Mouse (Mus musculus): ENCODE results near the gene Kiss1. TPM values are rescaled to one million over a fixed set of nuclear protein-coding genes. Genes with fewer than 3 reads are reported as not detected.

Kiss1 gene
- polyA plus RNA-seq, 3 experiments from 2014 or later: not detected

GRCm38 (mm10) chr1:133363276-133364021 lies 41.8 kb downstream of the Kiss1 start, which contains the start of gene Etnk2:
Gene Etnk2 (plus strand): TSS chr1:133363572.
- no peak for ATAC-seq

- ATAC-seq: no peak
These were observed 42.5 kb downstream of the Kiss1 start for GRCm38 (mm10) chr1:133364022-133364630.

DNA sequence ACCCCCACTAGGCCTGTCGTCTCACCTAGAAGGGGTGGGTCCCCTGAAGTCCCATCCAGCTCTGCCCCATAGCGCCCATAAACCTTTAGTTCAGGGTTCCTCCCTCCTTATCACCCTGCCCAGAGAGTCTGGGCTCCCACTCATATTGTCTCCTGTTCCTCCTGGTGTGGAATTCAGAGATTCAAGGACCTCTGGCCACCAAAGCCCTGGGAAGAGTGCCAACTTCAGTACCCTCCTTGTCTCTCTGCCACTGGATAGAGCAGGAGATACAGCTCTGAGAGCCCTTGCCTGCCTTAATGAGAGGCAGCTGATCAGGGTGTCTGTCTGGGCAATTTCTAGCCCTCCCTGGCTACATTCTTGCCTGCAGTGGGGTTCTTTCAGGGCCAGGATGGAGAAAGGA lies 43.2 kb downstream of the Kiss1 start:
- no peak for ATAC-seq

DNA sequence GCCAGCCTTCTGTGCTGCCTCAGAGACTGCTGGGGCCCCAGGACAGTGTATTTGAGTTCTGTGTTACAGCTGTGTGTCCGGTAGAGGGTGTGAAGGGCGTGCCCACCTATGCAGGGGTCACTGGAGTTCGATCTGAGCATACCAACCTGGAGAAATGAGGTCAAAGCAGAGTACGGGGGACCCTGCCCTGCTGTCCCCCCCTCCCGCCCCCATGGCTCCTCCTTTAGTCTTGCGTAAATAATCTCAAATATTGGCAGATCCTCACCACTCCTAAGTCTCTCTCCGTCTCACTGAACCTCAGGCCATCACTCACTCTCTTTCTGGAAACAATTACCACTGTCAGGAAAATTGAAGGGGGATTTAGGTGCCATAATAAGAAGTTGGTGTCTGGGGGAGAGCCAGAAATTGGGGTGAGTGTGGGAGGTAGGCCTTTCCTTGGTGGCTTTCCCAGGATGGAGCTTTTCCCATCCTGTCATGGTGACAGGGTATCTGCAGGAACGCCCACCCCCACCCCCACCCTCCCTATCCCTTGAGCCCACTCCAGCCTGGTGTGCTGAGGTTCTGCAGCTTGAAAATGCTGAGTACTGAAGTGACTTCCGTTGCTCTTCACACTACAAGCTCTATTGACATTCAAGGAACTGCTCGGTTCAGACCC lies 45.4 kb downstream of the Kiss1 start:
- ATAC-seq: no peak

- ATAC-seq: no peak
These were observed 46.2 kb downstream of the Kiss1 start for GRCm38 (mm10) chr1:133367606-133368488.

DNA sequence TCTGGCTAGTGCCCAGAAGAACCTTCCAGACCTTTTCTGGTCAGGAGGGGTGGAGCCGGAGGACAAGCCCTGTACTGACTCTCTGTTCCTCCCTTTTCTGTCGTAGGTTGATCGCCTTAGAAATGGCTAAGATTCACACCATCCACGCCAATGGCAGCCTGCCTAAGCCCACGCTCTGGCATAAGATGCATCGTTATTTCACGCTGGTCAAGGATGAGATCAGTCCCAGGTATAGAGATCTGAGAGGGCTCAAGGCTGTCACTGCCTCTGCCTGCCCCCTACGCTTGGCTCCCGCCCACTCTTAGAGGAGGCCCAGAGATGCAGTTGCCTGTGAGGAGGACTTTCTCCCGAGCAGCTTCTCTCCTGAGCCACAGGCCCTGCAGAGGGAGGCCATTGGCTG lies 47.0 kb downstream of the Kiss1 start:
- no peak for ATAC-seq

DNA sequence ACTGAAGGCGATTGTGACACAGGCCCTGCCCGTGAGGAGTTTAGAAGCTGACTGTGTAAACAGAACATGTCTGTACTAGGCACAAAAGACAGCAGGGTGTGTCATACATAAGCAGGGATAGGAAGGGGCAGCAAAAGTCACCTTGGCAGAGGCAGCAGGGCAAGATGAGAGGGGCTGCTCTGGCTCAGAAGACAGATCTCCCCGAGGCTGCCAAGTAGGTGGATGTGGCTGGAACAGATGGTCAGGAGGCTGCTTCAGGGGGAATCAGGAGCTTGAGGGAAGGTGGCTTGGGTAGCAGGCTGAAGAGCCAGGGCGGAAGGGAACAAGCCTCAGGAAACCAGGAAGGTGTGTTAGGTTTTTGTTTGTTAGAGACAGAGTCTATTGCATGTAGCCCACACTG lies 48.7 kb downstream of the Kiss1 start:
- no peak for ATAC-seq

- no peak for ATAC-seq
These were observed 49.8 kb downstream of the Kiss1 start for GRCm38 (mm10) chr1:133371431-133371830.

GRCm38 (mm10) chr1:133372113-133372512 lies 50.4 kb downstream of the Kiss1 start:
- ATAC-seq: no peak

DNA sequence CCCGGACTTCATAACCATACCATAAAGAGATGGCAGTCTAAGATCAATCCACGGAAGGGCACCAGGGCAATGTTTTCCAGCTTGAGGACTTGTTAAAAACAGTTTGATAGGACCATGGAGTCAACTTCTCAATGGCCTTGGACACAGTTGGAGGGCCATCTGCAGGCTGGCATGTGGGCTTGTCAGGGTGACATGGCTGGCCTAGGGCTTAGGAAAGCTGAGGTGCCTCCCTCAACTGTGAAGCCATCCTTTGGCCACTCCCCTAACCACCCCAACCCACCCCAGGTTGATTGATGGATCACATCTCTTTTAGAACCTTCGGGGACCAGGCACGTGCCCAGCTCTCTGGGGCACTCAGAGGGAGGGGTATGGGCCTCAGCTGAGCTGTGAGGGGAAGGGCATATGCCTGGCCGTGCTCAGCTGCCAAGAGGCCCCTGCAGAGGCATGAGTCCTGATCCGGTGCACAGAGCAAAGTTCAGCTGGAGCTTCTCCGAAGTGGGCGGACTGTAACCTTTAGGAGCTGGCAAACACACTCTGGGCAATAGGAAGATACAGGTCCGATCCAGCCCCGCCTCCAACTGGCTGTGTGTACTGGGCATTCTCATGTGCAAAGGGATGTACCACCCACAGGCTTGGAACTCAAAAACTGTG lies 54.1 kb downstream of the Kiss1 start:
- ATAC-seq: no peak

DNA sequence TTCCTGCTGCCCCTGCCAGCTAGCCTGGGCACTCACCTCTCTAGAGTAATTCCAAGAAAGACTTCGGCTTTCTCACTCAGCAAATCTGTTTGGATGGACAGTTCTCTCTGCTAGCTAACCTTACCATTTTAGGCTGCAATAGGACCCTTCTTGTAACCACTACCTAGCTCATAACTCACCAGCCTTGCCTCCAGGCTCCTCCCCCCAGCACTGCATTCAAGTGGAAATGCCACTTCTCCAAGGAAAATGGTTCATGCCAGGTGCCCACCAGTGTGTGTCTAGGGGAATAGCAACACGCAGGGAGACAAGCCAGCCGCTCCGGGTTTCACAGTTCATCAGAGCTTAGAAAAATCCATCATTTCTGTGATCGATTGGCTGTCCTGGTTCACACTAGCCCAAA lies 55.9 kb downstream of the Kiss1 start:
- ATAC-seq: no peak

Other genes with a start within 250 kb of the Kiss1 start
- gene Ppp1r15b, start 190.7 kb upstream of the Kiss1 start, polyA plus RNA-seq (2017; shearing (Covaris generic)): 10 to 100 TPM; 20.8 to 26.0 (median 23.6) TPM
- gene Plekha6, start 157.7 kb upstream of the Kiss1 start, polyA plus RNA-seq (2017; shearing (Covaris generic)): under 1 TPM in 1 of 3 experiments, not detected in 2; 0.25 TPM
- gene Golt1a, start 12.1 kb upstream of the Kiss1 start, polyA plus RNA-seq (2017; shearing (Covaris generic)): not detected
- not detected for gene Ren1, start 28.6 kb downstream of the Kiss1 start, polyA plus RNA-seq (2017; shearing (Covaris generic))
- not detected for gene Etnk2, start 41.7 kb downstream of the Kiss1 start, polyA plus RNA-seq (2017; shearing (Covaris generic))
- not detected for gene Sox13, start 102.5 kb downstream of the Kiss1 start, polyA plus RNA-seq (2017; shearing (Covaris generic))